Mouse (Mus musculus): Measurements from ENCODE around the gene Zfp329.
A peak's percentile ranks its signal among the peaks of the same experiment; 100 is the strongest.
"Not testable (repeated sequence)": the region's sequence is repeated elsewhere in the genome, so short reads cannot be mapped to it uniquely, and the experiment has no call there.

Zfp329 gene

GRCm38 (mm10) chr7:12818521-12819295 is at the start of gene Zfp329:
Zfp329 (minus strand) TSS chr7:12818858.
- peak; percentile 94 for DNase-seq (ENCODE audit: low spot score)

GRCm38 (mm10) chr7:12835779-12836178 is 17.1 kb upstream of the Zfp329 start:
- no peak for DNase-seq (ENCODE audit: low spot score)

- DNase-seq (ENCODE audit: low spot score): peak; percentile 61
Measured at GRCm38 (mm10) chr7:12835193-12835671, 16.6 kb upstream of the Zfp329 start.

- peak; percentile 91 for DNase-seq (ENCODE audit: low spot score)
Measured at GRCm38 (mm10) chr7:12834162-12835120, 15.8 kb upstream of the Zfp329 start, which contains the start of gene Zfp110. Zfp110 (plus strand) TSS chr7:12834761.

- DNase-seq (ENCODE audit: low spot score): no peak
Measured at GRCm38 (mm10) chr7:12815566-12815965, 3.1 kb downstream of the Zfp329 start.

GRCm38 (mm10) chr7:12803727-12804071 is 15.0 kb downstream of the Zfp329 start:
- DNase-seq (ENCODE audit: low spot score): no peak

GRCm38 (mm10) chr7:12802866-12803726 is 15.6 kb downstream of the Zfp329 start, which contains the start of gene Zscan18:
Zscan18 (minus strand) TSS chr7:12803635.
- DNase-seq (ENCODE audit: low spot score): peak; percentile 78

GRCm38 (mm10) chr7:12799554-12799953 is 19.1 kb downstream of the Zfp329 start:
- no peak for DNase-seq (ENCODE audit: low spot score)

GRCm38 (mm10) chr7:12797971-12798370 is 20.7 kb downstream of the Zfp329 start:
- no peak for DNase-seq (ENCODE audit: low spot score)

GRCm38 (mm10) chr7:12792624-12793023 is 26.0 kb downstream of the Zfp329 start:
- DNase-seq (ENCODE audit: low spot score): not testable (repeated sequence)

GRCm38 (mm10) chr7:12788025-12788424 is 30.6 kb downstream of the Zfp329 start:
- no peak for DNase-seq (ENCODE audit: low spot score)

GRCm38 (mm10) chr7:12787333-12787732 is 31.3 kb downstream of the Zfp329 start:
- DNase-seq (ENCODE audit: low spot score): no peak

GRCm38 (mm10) chr7:12780151-12780830 is 38.4 kb downstream of the Zfp329 start:
- peak; percentile 94 for DNase-seq (ENCODE audit: low spot score)

GRCm38 (mm10) chr7:12779782-12780150 is 38.9 kb downstream of the Zfp329 start:
- DNase-seq (ENCODE audit: low spot score): no peak

- no peak for DNase-seq (ENCODE audit: low spot score)
Measured at GRCm38 (mm10) chr7:12779141-12779540, 39.5 kb downstream of the Zfp329 start.

GRCm38 (mm10) chr7:12774606-12775005 is 44.1 kb downstream of the Zfp329 start:
- DNase-seq (ENCODE audit: low spot score): no peak

GRCm38 (mm10) chr7:12774111-12774510 is 44.5 kb downstream of the Zfp329 start:
- DNase-seq (ENCODE audit: low spot score): no peak

Measured in testis, postnatal 10 days (tissue).